Mouse (Mus musculus) layer of hippocampus, postnatal 36 days (tissue): Measurements from ENCODE around the gene Fzd10. TPM values are rescaled to one million over a fixed set of nuclear protein-coding genes. Genes with fewer than 3 reads are reported as not detected.

Source experiments
- DNase-seq, 2 experiments: peaks; one replicate each; pipeline ENCODE4 v3.0.0; 2022
- total RNA-seq, 2 experiments: library from RNA; stranded (reverse); gene quantifications; 2 replicates each; pipeline ENCODE4 v1.2.3; 2021

The Fzd10 gene
- under 1 TPM; 0.48 to 0.60 TPM for total RNA-seq

DNA sequence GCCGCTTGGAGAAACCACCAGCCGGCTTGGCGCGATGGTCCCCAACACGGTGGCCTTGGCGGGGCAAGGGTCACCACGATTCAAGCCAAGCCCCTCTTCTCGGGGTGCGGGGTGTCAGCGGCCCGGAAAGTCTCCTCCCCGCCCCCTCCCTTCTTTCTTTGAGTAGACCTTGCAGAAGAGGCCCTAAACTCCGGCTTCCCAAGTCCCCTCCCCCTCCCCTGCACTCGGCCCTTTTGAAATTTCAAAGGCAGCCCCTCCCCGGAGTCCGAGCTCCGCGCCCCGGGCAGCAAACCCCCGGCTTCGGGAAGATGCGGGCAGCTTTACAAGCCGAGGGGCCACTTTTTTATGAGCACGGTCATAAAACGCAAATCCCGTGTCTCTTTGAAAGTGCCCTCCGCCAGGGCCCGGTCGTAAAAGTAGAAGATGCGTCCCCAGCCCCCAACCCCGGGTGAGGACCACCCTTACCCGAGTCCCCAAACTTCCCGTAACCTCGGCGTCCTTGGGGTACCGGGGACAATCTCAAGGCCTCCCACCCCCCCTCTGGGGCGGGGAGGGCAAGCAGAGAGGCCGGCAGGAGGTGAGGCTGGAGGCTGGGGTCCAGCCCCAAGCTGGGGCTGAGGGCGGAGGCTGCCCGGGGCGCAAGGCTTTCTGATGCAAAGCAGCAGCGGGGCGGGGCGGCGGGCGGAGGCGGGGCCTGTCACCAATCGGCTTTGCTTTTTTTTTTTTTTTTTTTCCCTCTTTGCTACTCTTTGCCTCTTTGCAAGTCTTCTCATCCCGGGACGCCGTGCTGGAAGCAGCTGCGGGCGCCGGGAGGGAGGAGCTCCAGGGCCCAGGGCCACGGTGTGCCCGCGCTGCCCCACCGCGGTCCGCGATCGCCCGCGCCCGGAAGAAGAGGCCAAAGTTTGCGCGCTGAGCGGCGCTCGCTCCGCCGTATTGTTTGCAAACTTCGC is at the start of gene Fzd10:
Gene Fzd10 (plus strand): TSS at position 773 of the 950 bp plus-strand sequence.
- no peak for DNase-seq

DNA sequence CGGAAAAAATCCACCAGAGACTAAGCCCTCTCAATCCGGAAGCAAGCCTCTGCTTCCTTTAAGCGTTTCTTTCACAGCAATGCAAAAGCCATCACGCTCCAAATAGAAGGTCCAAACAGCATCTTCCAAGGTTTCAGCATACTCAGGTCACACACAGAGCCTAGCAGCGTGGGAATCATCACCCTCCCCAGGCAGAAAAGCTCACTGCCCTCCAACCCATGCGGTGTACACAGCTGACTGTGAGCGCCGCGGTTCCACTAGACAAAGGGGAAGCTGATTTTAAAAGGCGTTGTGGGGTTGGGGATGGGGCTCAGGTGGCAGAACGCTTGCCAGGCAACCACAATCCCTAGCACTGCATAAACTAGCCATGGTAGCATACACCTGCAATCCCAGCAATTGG is 49.2 kb upstream of the Fzd10 start:
- no peak for DNase-seq

DNA sequence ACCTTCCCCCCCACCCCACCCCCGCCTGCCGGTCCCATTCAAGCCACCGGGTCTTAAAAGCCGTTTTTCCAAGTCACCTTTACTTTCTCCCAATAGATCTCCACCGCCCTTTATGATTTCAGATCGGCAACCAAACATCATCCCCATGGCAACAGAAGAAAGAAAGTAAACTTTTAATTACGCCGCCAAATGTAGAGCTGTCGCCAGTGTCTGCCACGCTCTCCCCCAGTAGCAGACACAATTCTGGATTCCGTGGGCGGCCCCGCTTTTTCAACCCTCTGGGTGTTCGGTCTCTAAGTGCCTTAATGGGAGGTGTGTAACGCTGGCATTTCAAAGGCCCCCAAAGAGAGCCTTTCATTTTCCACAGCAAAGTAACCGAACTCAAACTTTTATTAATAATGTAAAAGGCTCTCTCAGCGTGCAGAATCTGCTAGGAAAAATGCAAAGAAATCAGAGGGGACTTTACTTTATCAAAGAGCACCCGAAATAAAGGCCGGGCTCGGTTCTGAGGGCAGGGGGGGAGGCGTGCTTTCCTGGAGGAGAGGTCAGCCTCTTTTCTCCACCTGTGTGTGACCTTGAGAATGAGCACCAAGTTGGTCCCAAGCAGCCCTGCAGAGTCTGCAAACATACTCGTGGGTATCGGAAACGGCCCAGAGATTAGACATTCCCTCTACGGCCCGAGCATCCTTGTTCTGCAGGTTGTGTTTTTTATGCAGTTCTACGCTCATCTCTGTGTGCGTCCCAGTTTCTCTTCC is 48.3 kb upstream of the Fzd10 start:
- peak; percentile 12 to 23 for DNase-seq

DNA sequence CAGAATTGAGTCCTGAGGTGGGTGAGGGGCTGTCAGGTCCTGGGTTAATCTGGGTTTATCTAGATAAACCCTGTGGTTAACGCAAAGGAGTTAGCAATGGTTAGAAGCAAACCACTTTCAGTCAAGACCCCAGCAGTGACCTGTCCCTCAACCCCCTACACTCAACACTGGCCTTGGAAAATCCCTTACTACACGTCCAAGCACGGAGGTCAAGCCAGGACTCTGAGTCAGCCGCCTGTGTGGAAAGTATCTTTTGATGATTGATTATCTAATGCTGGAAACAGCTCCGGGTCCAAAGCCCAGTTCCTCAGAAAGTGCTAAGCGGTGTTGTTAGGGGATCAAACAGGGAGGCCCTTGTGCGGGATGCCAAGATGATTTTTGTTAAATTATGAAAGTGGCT is 42.5 kb upstream of the Fzd10 start:
- DNase-seq = no peak

DNA sequence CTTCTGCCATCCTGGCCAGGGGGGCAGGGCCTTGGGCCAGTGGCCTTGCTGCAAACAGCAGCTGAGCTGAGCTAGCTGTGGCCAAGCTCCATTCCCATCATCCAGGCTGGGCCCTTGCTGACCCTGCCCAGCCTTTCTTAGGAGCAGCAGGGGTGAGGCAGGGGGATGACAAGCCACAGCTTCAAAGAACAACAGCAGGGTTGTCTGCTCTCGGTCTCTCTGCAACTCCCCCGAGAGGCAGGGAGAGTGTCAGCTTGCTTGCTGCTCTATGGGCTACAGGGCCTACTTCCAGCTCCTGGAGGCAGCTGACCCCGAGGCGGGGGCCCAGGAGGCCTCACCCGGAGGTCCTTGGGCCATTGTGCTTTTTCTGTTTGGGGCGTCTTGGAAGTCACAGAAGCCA is 33.3 kb upstream of the Fzd10 start:
- DNase-seq = no peak

DNA sequence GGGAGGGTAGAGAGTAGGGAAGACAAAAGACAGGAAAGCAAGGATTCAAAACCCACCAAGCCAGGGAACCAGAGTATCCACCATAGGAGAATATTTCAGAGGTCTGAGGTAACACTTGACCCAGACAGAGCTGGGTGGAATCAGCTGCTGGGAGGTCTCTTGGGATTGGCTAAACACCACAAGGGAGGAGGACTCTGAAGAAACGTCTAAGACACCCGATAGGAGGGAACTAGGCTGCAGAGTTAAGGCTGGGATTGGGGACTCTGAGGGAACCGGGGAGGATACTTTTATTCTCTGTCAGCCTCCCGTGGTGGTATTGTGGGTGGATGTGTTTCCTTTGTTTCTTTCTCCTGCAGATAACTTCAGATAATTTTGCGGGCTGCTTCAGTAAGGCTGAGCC is 31.7 kb upstream of the Fzd10 start:
- no peak for DNase-seq

DNA sequence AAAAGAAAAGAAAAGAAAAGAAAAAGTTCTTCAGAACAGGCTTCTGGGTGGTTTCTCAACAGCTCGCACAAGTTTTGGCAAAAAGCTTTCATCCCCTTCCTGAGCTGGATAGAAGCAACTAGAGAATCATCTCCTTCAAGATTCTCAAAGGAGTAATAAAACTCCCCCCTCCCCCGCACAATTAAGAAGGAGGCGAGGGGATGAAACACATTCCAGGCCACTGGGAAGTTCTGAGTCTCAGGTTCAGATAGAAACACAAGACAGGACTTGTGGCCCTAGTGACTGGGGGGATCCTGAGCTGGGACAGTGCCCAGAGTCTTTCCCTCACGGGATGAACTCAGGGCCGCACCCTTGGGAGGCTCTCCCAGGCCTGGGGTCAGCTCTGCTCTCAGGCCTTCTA is 30.6 kb upstream of the Fzd10 start:
- no peak for DNase-seq

DNA sequence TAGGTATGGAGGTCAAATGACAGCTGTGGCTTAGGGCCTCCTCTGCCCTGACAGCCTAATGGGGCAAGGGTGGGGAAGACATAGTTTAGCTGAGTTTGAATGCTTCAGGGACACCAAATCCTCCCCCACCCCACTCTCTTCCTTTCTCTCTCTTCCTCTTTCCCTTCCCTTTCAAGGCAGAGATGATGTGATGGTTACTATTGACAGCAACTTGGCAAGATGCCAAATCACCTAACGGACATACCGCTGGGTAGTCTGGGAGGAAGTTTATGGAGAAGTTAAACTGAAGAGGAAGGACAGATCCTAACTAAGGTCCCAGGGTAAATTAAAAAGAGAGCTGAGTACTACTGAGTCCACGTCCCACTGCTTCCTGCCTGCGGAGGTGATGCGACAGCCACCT is 29.8 kb upstream of the Fzd10 start:
- no peak for DNase-seq

DNA sequence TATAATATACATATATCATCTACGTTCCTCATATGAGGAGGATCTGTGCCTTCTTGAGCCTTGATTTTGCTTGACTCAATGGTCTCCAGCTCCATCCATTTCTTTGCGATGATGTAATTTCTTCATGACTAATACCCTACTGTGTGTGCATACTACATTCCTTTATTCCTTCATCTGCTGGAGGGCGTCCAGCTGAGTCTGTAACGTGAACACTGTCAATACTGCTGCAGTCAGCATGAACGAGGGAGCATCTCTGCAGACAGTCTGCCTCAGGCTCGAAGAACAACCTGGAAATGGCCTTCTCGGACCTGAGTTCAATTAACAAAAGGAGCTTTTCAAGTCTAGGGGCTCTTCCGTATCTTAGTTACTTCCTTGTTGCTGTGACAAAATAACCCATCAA is 28.9 kb upstream of the Fzd10 start:
- DNase-seq = no peak

DNA sequence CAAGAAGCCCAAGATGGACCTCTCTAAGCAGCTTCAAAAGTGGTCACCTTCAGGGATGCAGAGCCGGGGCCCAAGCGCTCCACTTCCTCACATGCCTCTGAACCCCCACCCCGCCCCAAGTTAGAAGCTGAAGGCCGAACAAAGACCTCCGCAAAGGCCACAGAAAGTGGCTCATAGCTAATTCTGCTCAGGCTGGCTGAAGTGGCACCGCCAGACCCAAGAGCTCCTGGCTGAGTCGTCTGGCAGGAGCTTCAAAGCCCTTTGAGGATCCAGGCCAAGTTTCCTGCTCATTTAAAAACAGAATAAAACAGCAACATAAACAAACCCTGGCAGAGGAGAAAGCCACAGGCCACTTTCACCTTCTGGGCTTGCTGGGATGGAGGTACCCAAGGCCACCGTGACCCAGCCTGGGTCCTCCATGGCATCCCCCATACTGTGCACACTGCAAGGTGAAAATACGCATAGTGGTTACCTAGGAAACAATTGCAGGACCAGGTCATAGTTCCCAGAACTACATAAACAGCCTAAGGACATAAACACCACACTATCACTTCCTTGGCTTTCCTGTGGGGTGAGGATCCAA is 24.6 kb upstream of the Fzd10 start:
- DNase-seq = peak in 1 of 2 experiments; percentile 34

DNA sequence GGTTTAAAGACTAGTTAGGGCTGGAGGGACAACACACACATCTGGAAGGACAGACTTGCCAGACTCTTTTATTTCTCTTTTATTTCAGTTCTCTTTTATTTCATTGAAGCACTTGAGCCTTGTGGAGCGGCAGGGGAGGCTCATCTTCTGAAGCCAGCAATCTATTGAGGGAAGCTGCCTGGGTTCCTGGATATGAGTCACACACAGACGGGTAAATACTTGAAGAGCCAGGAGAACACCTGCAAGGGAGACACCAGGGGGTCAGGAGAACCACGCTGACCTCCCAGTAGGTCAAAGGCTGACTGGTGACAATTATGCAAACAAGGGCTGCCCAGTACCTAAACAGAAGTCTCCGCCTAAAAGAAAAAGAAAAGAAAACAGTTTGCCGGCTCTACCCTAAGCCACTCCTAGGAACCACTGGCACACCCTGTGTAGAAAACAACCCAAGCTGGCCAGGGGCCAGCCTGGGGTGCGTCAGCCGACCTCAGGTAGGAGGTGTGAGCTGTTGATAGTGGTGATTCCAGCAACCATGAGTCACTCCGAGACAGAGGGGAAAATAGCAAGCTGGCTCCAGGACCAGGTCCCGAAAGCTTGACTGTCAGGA is 21.5 kb upstream of the Fzd10 start:
- DNase-seq = no peak

DNA sequence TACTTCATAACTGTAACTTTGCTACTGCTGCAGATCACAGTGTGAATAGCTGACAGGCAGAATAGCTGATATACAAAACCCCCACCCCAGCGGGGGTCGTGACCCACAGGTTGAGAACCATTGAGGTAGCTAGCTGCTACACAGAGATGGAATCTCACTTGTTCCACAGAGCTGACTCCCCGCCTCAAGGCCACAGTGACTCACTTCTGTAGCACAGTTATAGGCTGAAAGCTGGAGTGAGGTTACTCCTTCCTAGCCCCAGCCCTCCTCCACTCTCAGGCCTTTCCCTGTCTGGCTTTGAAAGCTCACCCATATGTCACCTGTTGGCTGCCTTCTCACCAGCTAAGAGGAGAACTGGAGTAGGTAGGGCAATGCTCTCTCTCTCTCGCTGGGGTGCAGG is 19.7 kb upstream of the Fzd10 start:
- DNase-seq = no peak

DNA sequence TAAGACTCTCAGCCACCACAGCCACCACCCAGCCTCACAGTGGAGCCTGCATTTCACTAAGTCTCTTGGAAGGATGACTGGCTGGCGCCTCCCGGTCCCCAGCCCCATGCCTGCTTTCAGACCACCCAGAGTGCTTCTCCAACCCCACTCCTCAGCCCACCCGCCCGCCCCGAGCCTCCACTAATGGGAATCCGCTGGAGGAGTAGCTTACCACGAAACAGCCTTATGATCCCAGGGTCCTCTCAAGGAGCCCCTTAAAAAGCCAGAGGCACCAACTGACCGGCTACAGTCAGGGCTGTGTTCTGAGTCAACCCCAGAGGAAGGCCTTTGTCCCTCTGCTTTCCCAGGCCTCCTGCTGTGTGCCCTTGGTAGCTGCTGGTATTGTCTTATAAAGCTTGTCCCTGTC is 19.1 kb upstream of the Fzd10 start:
- no peak for DNase-seq

DNA sequence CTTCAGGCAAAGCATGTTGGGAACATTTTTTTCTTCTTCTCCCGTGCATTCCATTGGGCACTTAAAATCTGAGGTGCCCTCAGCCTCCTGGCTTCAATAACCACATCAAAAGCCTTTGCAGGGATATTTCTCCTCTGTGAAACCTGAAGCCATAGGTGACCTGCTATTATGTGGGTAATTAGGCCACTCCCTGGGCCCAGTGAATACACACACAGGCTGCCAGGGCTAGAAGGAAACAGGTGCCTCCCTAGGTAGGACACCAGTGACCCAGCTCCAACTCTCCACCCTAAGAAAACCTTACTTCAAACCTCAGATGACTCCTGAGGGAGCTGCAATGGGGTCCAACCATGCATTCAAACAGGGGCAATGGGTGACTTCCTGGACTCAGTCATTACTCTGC is 11.4 kb upstream of the Fzd10 start:
- no peak for DNase-seq

DNA sequence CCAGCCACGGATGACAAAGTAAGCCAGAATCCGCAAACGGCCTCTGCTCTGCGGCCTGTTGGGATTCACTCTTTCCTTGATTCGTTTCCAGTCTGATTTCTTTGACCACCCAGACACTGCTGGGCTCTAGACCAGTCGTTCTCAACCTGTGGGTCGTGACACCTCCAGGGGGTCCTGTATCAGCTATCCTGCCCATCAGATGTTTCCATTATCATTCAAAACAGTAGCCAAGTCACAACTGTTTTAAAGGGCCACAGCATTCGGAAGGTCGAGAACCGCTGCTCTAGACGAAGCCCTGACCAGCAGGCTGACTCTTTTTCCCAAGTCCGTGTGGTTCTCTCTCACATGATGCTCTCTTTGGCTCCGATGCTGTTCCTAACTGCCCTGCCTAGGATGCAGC is 7.2 kb upstream of the Fzd10 start:
- no peak for DNase-seq

DNA sequence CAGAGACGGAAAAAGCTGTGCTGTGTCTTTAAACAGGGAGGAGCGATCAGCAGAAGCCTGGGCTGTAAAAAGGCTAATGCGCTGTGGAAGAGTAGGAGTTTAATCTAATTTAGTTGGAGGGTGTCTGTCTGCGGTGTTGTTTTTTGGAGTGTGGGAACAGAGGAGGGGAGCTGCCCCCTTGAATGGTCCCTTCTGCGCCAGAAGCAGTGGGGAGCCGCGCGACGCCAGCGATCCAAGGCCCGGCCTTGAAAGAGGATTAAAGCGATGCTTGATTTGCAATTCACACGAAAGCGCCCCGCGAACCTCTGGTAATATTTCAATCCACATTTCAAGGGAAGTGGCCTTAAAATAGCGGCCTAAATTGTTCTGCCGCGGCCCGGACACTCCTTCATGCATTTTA is 3.8 kb upstream of the Fzd10 start:
- DNase-seq = peak in 1 of 2 experiments; percentile 37

DNA sequence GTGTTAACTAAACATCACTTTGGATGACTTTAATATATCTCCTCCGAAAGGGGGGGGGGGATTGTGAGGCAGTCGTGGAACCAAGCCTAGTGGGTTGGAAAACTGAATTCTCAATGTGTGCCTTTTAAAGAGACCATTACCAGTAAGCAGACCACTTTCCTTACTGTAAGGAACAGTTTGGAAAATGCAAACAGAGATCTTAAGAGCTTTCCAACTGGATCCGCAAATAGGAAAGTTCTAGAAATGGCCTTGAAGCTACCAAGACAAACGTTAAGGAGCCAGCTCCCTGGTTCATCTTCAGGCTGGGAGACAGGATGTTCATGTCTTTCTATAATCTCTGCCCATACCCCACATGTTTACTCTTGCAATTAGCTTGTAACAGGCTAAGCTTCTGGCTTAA is 3.3 kb upstream of the Fzd10 start:
- no peak for DNase-seq

DNA sequence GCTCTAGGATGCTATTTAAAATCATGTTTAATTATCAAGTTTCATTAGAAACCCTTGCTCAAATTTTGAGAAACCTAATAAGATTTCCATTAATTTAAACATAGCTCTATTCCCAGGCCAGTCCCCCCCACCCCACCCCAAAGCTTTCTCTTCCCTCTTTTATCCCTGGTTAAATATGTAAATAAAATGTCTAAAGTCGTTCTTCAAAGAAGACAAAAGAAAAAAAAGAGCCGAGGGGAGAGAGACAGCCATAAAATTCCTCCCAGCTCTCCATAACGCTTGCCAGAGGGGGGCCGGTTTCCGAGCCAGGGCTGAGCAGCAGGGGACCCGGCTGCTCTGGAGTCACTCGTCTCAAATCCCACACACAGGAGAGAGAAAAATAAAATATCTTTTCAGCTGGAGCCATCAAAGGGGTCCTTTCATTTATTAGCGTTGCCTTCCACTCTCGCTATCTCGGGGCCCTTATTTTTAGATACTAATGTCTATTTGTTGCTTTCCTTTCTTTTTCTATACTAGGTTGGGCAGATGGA is 2.4 kb upstream of the Fzd10 start:
- DNase-seq = no peak

DNA sequence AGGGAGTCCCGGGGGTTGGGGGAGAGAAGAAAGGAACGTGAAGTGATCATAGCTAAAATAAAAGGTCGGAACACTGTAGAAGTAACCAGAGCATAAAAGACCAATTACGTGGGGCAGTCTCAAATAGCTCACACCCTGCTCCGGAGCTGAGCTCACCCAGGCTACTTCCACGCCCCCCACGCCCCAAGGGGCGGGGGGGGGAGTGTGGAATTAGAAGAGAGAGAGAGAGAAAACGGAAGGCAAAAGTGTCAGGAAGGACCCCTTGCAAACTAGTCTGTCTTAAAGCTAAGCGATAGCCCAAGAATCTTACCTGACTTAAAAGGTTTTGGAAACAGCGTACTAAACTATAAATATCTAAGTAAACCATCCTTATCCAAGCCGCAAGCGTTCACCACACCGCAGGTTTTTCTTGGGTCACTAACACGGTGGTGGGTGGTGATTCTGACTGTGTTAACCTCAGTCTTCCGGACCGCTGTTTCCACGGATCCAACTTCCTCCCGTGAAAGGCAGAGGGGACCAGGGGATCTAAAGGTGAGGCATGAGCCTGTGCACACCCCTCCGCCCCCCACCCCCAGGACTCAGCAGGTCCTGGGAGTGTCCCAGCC is 1.8 kb upstream of the Fzd10 start:
- no peak for DNase-seq

DNA sequence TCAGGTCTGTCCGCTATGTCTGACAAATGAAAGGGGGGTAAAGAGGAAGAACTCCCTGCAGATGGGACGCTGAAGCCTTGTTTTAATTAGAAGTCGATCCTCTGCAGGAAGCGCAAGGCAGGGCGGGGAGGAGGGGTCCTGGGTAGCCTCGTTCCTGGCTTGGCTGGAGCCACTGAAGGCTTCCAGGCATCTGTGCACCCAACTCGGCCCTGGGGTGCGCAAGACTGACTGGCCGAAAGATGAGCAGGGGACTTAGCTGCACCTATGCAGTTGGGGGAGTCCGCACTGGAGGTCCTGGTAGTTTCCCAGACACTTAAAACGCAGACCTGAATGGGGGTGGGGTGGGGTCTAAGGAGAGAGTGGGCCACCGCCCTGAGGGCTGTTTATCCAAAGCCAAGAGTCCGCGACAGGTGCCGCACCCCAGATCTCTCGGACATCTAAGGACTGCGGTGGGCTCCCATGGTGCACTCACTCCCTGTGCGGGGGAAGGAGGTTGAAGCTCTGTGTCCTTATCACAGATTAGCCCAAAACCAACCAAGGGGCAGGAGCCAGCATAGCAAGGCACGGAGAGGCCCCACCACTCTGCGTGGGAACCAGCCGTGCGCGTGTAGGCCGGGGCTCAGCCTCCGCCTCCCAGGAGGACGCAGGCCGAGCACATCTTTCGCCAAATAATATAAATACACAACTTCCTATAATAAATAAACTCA is 1.1 kb upstream of the Fzd10 start:
- DNase-seq = no peak
